Mouse (Mus musculus): ENCODE data around the gene Slc6a5. TPM values are rescaled to one million over a fixed set of nuclear protein-coding genes. Genes with fewer than 3 reads are reported as not detected.

The Slc6a5 gene
- polyA plus RNA-seq (2015; fragmentation: Nextera tagmentation; extraction: Ambion mirVana) = not detected in 2 replicates

- 3% methylated on average over 15 of the region's 15 CpGs for WGBS
- no peak within 1 kb of the TSS for H3K9ac ChIP-seq (ENCODE audit: low read depth, low read length)
Observed at GRCm38 (mm10) chr7:49909850-49910249, at the start of gene Slc6a5. TSS of gene Slc6a5 (plus strand) at chr7:49910146.

GRCm38 (mm10) chr7:49861196-49861595 lies 48.8 kb upstream of the Slc6a5 start:
- no peaks in the 10 kb centered on the region for H3K4me1 ChIP-seq (replicated peaks; ENCODE audit: control insufficient read depth, insufficient read depth, low read length)
- no peak overlapping the region for H3K4me3 ChIP-seq (ENCODE audit: low read depth, low read length)
- peaks cover 22% of the 10 kb centered on the region for H3K36me3 ChIP-seq (ENCODE audit: control insufficient read depth, insufficient read depth)
- no peak for ATAC-seq
- H3K27me3 ChIP-seq (replicated peaks; ENCODE audit: control insufficient read depth, insufficient read depth, low read length) = no peaks in the 10 kb centered on the region
- H3K9me3 ChIP-seq (ENCODE audit: control insufficient read depth) = no peaks in the 10 kb centered on the region
- H3K9ac ChIP-seq (ENCODE audit: low read depth, low read length) = no peak overlapping the region
- 96% methylated on average over 2 of the region's 2 CpGs for WGBS
- H3K27ac ChIP-seq (ENCODE audit: low read depth, low read length) = no peak overlapping the region
- H3K4me2 ChIP-seq (replicated peaks; ENCODE audit: low read depth) = no peak overlapping the region
- TF ChIP-seq CTCF (IDR thresholded peaks at IDR 0.05; ENCODE audit: low read depth) = no peak

More at GRCm38 (mm10) chr7:49909850-49910249, at the start of gene Slc6a5:
- Histone ChIP-seq H3K27ac (ENCODE audit: low read depth, low read length) (no peak within 1 kb of the TSS), H3K9me3 (ENCODE audit: control insufficient read depth) (no peaks in the 10 kb centered on the region), H3K27me3 (replicated peaks; ENCODE audit: control insufficient read depth, insufficient read depth, low read length) (peaks cover 95% of the 10 kb centered on the region), H3K4me3 (ENCODE audit: low read depth, low read length) (no peak within 1 kb of the TSS), H3K36me3 (ENCODE audit: control insufficient read depth, insufficient read depth) (no peaks in the 10 kb centered on the region), H3K4me2 (replicated peaks; ENCODE audit: low read depth) (no peak within 1 kb of the TSS), H3K4me1 (replicated peaks; ENCODE audit: control insufficient read depth, insufficient read depth, low read length) (no peaks in the 10 kb centered on the region)
- no peak for ATAC-seq
- TF ChIP-seq CTCF (IDR thresholded peaks at IDR 0.05; ENCODE audit: low read depth) = no peak

DNA sequence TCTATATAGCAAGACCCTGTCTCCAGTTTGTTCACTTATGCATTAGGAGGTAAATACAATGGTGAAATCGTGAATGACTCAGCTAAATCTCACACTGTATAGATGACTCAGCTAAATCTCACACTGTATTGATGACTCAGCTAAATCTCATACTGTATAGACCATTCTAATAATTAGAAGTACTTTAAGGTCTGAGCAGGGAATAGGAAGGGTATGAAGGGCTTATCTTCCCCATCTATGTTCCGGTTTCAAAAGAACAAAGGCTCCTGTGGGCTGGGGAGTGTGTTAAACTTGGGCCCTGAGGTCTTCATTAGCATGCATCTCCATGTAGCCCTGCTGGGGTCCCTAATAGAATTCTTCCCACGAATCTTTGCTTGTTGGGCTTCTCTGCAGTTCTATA lies 46.2 kb upstream of the Slc6a5 start:
- no peak for TF ChIP-seq CTCF (IDR thresholded peaks at IDR 0.05; ENCODE audit: low read depth)
- no peak for ATAC-seq
- no peaks in the 10 kb centered on the region for H3K9me3 ChIP-seq (ENCODE audit: control insufficient read depth)
- H3K4me1 ChIP-seq (replicated peaks; ENCODE audit: control insufficient read depth, insufficient read depth, low read length) = no peaks in the 10 kb centered on the region
- H3K36me3 ChIP-seq (ENCODE audit: control insufficient read depth, insufficient read depth) = peaks cover 10% of the 10 kb centered on the region; the same call in 1 of the 2 replicates
- H3K27me3 ChIP-seq (replicated peaks; ENCODE audit: control insufficient read depth, insufficient read depth, low read length) = no peaks in the 10 kb centered on the region
- no peak overlapping the region for H3K27ac ChIP-seq (ENCODE audit: low read depth, low read length)
- no peak overlapping the region for H3K9ac ChIP-seq (ENCODE audit: low read depth, low read length)
- H3K4me3 ChIP-seq (ENCODE audit: low read depth, low read length) = no peak overlapping the region
- WGBS = 74% methylated on average over 3 of the region's 3 CpGs
- H3K4me2 ChIP-seq (replicated peaks; ENCODE audit: low read depth) = no peak overlapping the region

DNA sequence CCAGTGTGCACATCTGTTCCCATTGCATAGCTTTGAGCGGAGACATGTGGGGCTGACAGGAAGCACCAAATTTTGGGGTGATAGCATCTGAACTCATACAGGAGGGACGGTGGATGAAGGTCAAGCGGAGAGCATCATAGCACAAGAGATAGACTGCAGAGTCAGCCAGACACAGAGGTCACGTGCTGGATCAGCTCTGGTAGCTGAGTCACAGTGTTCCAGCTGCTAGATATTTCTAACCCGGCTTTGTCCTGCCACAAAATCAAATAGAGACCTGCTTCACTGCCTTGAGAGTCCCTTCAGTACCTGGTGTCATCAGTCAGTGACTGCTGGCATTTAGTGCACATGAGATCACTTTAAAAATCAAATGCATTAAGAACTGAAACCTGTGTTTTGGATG lies 40.3 kb upstream of the Slc6a5 start:
- Histone ChIP-seq H3K4me1 (replicated peaks; ENCODE audit: control insufficient read depth, insufficient read depth, low read length) (no peaks in the 10 kb centered on the region), H3K9ac (ENCODE audit: low read depth, low read length) (no peak overlapping the region), H3K27me3 (replicated peaks; ENCODE audit: control insufficient read depth, insufficient read depth, low read length) (no peaks in the 10 kb centered on the region), H3K4me2 (replicated peaks; ENCODE audit: low read depth) (no peak overlapping the region), H3K36me3 (ENCODE audit: control insufficient read depth, insufficient read depth) (no peaks in the 10 kb centered on the region), H3K4me3 (ENCODE audit: low read depth, low read length) (no peak overlapping the region), H3K27ac (ENCODE audit: low read depth, low read length) (no peak overlapping the region), H3K9me3 (ENCODE audit: control insufficient read depth) (no peaks in the 10 kb centered on the region)
- TF ChIP-seq CTCF (IDR thresholded peaks at IDR 0.05; ENCODE audit: low read depth) = no peak
- 68% methylated on average over 5 of the region's 5 CpGs for WGBS
- no peak for ATAC-seq

- Histone ChIP-seq H3K27me3 (replicated peaks; ENCODE audit: control insufficient read depth, insufficient read depth, low read length) (no peaks in the 10 kb centered on the region), H3K36me3 (ENCODE audit: control insufficient read depth, insufficient read depth) (no peaks in the 10 kb centered on the region), H3K4me2 (replicated peaks; ENCODE audit: low read depth) (no peak overlapping the region), H3K4me1 (replicated peaks; ENCODE audit: control insufficient read depth, insufficient read depth, low read length) (no peaks in the 10 kb centered on the region), H3K9ac (ENCODE audit: low read depth, low read length) (no peak overlapping the region), H3K9me3 (ENCODE audit: control insufficient read depth) (no peaks in the 10 kb centered on the region), H3K27ac (ENCODE audit: low read depth, low read length) (no peak overlapping the region), H3K4me3 (ENCODE audit: low read depth, low read length) (no peak overlapping the region)
- TF ChIP-seq CTCF (IDR thresholded peaks at IDR 0.05; ENCODE audit: low read depth) = no peak
- 74% methylated on average over 3 of the region's 3 CpGs for WGBS
- no peak for ATAC-seq
Observed at GRCm38 (mm10) chr7:49870276-49870675, 39.7 kb upstream of the Slc6a5 start.

DNA sequence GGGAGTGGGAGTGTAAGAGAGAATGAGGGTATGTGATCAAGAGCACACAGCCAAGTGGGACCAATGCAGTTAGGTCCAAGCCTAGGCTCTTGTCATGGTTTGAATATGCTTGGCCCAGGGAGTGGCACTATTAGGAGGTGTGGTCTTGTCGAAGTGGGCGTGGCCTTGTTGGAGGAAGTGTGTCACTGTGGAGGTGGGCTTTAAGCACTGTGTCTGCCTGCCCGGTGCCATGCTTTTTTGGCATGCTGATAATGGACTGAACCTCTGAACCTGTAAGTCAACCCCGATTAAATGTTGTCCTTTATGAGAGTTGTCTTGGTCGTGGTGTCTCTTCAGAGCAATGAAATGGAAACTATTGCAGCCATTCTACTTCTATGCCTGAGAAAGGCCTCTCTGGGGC lies 32.6 kb upstream of the Slc6a5 start:
- H3K9me3 ChIP-seq (ENCODE audit: control insufficient read depth) = no peaks in the 10 kb centered on the region
- H3K36me3 ChIP-seq (ENCODE audit: control insufficient read depth, insufficient read depth) = no peaks in the 10 kb centered on the region
- 81% methylated on average over 5 of the region's 5 CpGs for WGBS
- TF ChIP-seq CTCF (IDR thresholded peaks at IDR 0.05; ENCODE audit: low read depth) = no peak
- H3K4me2 ChIP-seq (replicated peaks; ENCODE audit: low read depth) = no peak overlapping the region
- H3K27ac ChIP-seq (ENCODE audit: low read depth, low read length) = no peak overlapping the region
- no peaks in the 10 kb centered on the region for H3K27me3 ChIP-seq (replicated peaks; ENCODE audit: control insufficient read depth, insufficient read depth, low read length)
- no peak overlapping the region for H3K9ac ChIP-seq (ENCODE audit: low read depth, low read length)
- ATAC-seq = no peak
- no peak overlapping the region for H3K4me3 ChIP-seq (ENCODE audit: low read depth, low read length)
- no peaks in the 10 kb centered on the region for H3K4me1 ChIP-seq (replicated peaks; ENCODE audit: control insufficient read depth, insufficient read depth, low read length)

DNA sequence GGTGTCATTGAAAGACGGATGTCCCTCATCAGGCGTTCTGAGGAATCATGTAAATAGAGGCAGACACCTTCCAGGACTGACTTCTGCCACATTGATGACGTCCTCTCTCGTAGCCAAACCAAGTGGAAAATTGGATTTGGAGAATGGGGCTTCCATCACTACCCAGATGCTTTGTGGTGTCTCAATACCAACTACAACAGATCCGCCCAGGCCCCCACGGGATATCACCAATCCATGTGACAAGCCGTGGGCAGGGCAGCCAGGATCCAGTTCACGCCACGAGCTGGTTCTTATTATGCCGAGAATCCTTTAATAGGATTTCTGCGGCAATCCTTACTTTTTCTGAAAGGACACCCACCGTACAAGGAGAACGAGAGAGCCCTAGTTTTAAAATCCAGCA lies 30.9 kb upstream of the Slc6a5 start:
- no peaks in the 10 kb centered on the region for H3K27me3 ChIP-seq (replicated peaks; ENCODE audit: control insufficient read depth, insufficient read depth, low read length)
- 86% methylated on average over 13 of the region's 13 CpGs for WGBS
- no peak for ATAC-seq

More for the DNA sequence above, 30.9 kb upstream of the Slc6a5 start:
- no peaks in the 10 kb centered on the region for H3K9me3 ChIP-seq (ENCODE audit: control insufficient read depth)
- H3K9ac ChIP-seq (ENCODE audit: low read depth, low read length) = no peak overlapping the region
- H3K4me1 ChIP-seq (replicated peaks; ENCODE audit: control insufficient read depth, insufficient read depth, low read length) = no peaks in the 10 kb centered on the region
- no peak overlapping the region for H3K4me3 ChIP-seq (ENCODE audit: low read depth, low read length)
- TF ChIP-seq CTCF (IDR thresholded peaks at IDR 0.05; ENCODE audit: low read depth) = no peak
- H3K36me3 ChIP-seq (ENCODE audit: control insufficient read depth, insufficient read depth) = no peaks in the 10 kb centered on the region
- H3K4me2 ChIP-seq (replicated peaks; ENCODE audit: low read depth) = no peak overlapping the region
- H3K27ac ChIP-seq (ENCODE audit: low read depth, low read length) = no peak overlapping the region

All from intestine, postnatal 0 days (tissue).